Mouse (Mus musculus) lung, postnatal 25 days (tissue): ENCODE measurements around the gene Aip.
"Not testable (repeated sequence)": the region's sequence is repeated elsewhere in the genome, so short reads cannot be mapped to it uniquely, and the experiment has no call there.

Experiments used
- DNase-seq: peaks from one replicate; pipeline ENCODE4 v3.0.0; 2022; ENCODE audit warnings: low spot score

Aip gene

GRCm38 (mm10) chr19:4151898-4152297 lies 26.2 kb upstream of the Aip start:
- DNase-seq = no peak

GRCm38 (mm10) chr19:4151488-4151860 lies 25.8 kb upstream of the Aip start:
- no peak for DNase-seq

GRCm38 (mm10) chr19:4150567-4151487 lies 25.2 kb upstream of the Aip start:
- no peak for DNase-seq

GRCm38 (mm10) chr19:4149764-4150461 lies 24.3 kb upstream of the Aip start:
- DNase-seq = no peak

GRCm38 (mm10) chr19:4149283-4149682 lies 23.6 kb upstream of the Aip start:
- no peak for DNase-seq

GRCm38 (mm10) chr19:4148819-4149218 lies 23.2 kb upstream of the Aip start:
- DNase-seq = no peak

GRCm38 (mm10) chr19:4148491-4148806 lies 22.8 kb upstream of the Aip start, which contains the start of gene Coro1b:
TSS of gene Coro1b (plus strand) at chr19:4148619.
- DNase-seq = peak; percentile 98

- no peak for DNase-seq
These were observed 22.3 kb upstream of the Aip start for GRCm38 (mm10) chr19:4147782-4148490.

GRCm38 (mm10) chr19:4147022-4147405 lies 21.4 kb upstream of the Aip start:
- no peak for DNase-seq

GRCm38 (mm10) chr19:4146366-4147021 lies 20.8 kb upstream of the Aip start:
- no peak for DNase-seq

- no peak for DNase-seq
These were observed 20.3 kb upstream of the Aip start for GRCm38 (mm10) chr19:4145936-4146335.

- DNase-seq = no peak
These were observed 19.2 kb upstream of the Aip start for GRCm38 (mm10) chr19:4144550-4145498.

- no peak for DNase-seq
These were observed 18.2 kb upstream of the Aip start, which contains the start of gene Cabp4 for GRCm38 (mm10) chr19:4143759-4144268. TSS of gene Cabp4 (minus strand) at chr19:4144033.

- DNase-seq = no peak
These were observed 16.9 kb upstream of the Aip start for GRCm38 (mm10) chr19:4142416-4143173.

GRCm38 (mm10) chr19:4140147-4140546 lies 14.5 kb upstream of the Aip start:
- no peak for DNase-seq

- no peak for DNase-seq
These were observed 13.8 kb upstream of the Aip start, which contains the start of gene Gpr152 for GRCm38 (mm10) chr19:4139446-4139845. TSS of gene Gpr152 (plus strand) at chr19:4139787.

- no peak for DNase-seq
These were observed 12.3 kb upstream of the Aip start for GRCm38 (mm10) chr19:4137913-4138312.

GRCm38 (mm10) chr19:4136463-4136862 lies 10.8 kb upstream of the Aip start:
- DNase-seq = no peak

GRCm38 (mm10) chr19:4135963-4136345 lies 10.3 kb upstream of the Aip start:
- DNase-seq = not testable (repeated sequence)
